Mouse (Mus musculus): ENCODE results near the gene Hdac10.

DNA sequence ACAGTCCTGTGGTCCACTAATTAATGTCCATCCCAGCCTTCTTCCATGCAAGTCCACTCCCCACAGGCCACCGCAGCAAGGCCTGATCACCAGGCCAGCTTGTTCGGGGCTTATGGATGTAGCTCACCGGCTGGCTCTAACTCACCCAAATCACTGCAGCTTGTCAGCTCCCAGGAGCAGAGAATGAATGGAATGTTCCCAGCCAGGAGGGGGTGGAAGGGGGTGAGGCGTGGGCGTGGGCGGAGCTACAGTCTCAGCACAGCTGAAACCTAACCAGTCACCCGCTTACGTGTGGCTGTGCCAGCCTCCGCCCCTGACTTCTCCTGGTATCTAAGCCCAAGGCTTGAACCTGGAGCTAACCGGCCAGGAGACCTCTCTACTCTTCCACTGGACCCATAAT, 40.9 kb upstream of the Hdac10 start:
- TF ChIP-seq POLR2A (IDR thresholded peaks at IDR 0.05; ENCODE audit: extremely low read depth, insufficient read depth, low read length): no peak
- no peak for TF ChIP-seq CTCF (IDR thresholded peaks at IDR 0.05; ENCODE audit: low read depth, low read length)
